Mouse (Mus musculus) heart, embryonic 14.5 days (tissue): Measurements from ENCODE around the gene Ptprn2. TPM values are rescaled to one million over a fixed set of nuclear protein-coding genes. Genes with fewer than 3 reads are reported as not detected.

Source experiments
- ATAC-seq: fragments of 200-750 bp; cut with Nextera tagmentation; 2 replicates; pipeline ENCODE4 v1.8.0; 2017; ENCODE audit warnings: low read depth, moderate TSS enrichment; ENCODE audit not compliant: insufficient number of reproducible peaks, insufficient read depth, low FRiP score
- H3K27ac ChIP-seq, 2 experiments: fragments of 200-500 bp in 1 of 2; fragments of 300-500 bp in 1 of 2; sonication (generic) in 1 of 2; replicated peaks in 1 of 2; 2 replicates each; pipeline ENCODE4 v1.5.1; 2012 to 2014; ENCODE audit warnings: low read depth in 2 of 2, low read length in 2 of 2, control low read depth in 1 of 2, mild to moderate bottlenecking in 1 of 2, mixed read lengths in 1 of 2; ENCODE audit not compliant: control insufficient read depth in 1 of 2, insufficient read depth in 1 of 2
- H3K27me3 ChIP-seq: fragments of 300-500 bp; sonication (generic); 2 replicates; pipeline ENCODE4 v1.6.1; 2014; ENCODE audit warnings: mild to moderate bottlenecking, low read length, control low read depth; ENCODE audit not compliant: control insufficient read depth, insufficient read depth
- H3K36me3 ChIP-seq: fragments of 300-500 bp; sonication (generic); 2 replicates; pipeline ENCODE4 v1.6.1; 2014; ENCODE audit warnings: mild to moderate bottlenecking, control low read depth, low read length, mixed read lengths; ENCODE audit not compliant: control insufficient read depth, insufficient read depth
- H3K4me1 ChIP-seq, 2 experiments: fragments of 200-500 bp in 1 of 2; fragments of 300-500 bp in 1 of 2; sonication (generic) in 1 of 2; 2 replicates each; pipeline ENCODE4 v1.6.1; 2012 to 2014; ENCODE audit warnings: low read length in 2 of 2, control low read depth in 1 of 2, mixed read lengths in 1 of 2; ENCODE audit not compliant: control insufficient read depth in 2 of 2, insufficient read depth in 2 of 2
- H3K4me2 ChIP-seq: fragments of 300-500 bp; sonication (generic); 2 replicates; pipeline ENCODE4 v1.6.1; 2014; ENCODE audit warnings: mild to moderate bottlenecking, low read length
- H3K4me3 ChIP-seq, 2 experiments: fragments of 200-500 bp in 1 of 2; fragments of 300-500 bp in 1 of 2; sonication (generic) in 1 of 2; 2 replicates each; pipeline ENCODE4 v1.5.1; 2012 to 2014; ENCODE audit warnings: low read length in 2 of 2, mild to moderate bottlenecking in 2 of 2, control low read depth in 1 of 2, low read depth in 1 of 2, moderate library complexity in 1 of 2; ENCODE audit not compliant: control insufficient read depth in 1 of 2, insufficient read depth in 1 of 2
- H3K9ac ChIP-seq: fragments of 300-500 bp; sonication (generic); 2 replicates; pipeline ENCODE4 v1.6.1; 2014; ENCODE audit warnings: mild to moderate bottlenecking, low read length
- H3K9me3 ChIP-seq: fragments of 300-500 bp; sonication (generic); 2 replicates; pipeline ENCODE4 v1.6.1; 2016; ENCODE audit warnings: low read length, control low read depth; ENCODE audit not compliant: control insufficient read depth
- WGBS: fragments of 180-500 bp; shearing (Covaris S2); extraction: QIAGEN DNeasy Blood & Tissue Kit; methylation state at CpG from one replicate; pipeline ENCODE4 v1.1.7; 2014; 5-methylcytosine and 5-hydroxymethylcytosine counted together
- polyA plus RNA-seq: library from polyadenylated mRNA; unstranded; fragments of >200 nt; fragmentation: Nextera tagmentation; extraction: Ambion mirVana; gene quantifications from 2 replicates; pipeline ENCODE4 v1.2.1, GENCODE M21; 2014

Gene Ptprn2
- polyA plus RNA-seq, 1 experiment from 2014 or later, result 0.20 TPM

DNA sequence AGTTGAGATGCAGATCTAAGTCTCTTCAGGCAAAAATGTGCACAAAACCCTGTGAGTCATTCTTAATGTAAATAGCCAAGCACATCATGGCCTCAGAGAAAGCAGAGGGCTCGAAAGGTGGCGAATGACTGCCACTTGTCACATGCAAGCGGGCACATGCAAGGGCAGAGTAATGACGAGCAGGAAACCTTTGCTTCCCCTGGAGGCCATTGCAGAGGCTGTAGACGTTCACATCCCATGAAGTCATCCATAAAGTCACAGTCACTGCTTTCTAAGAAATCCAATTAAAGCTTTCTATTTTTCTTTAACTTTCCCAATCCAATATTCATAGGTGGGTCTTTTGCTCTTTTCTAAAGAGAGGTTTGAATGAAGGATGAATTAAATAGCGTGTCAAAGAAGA lies 433.7 kb downstream of the Ptprn2 start:
- no peaks in the 10 kb centered on the region for H3K36me3 ChIP-seq
- H3K4me1 ChIP-seq, result no peaks in the 10 kb centered on the region
- ATAC-seq, result no peak
- 79% methylated on average over 6 of the region's 6 CpGs for WGBS
- H3K9ac ChIP-seq, result no peak overlapping the region
- no peaks in the 10 kb centered on the region for H3K27me3 ChIP-seq
- no peak overlapping the region for H3K27ac ChIP-seq
- H3K9me3 ChIP-seq, result no peaks in the 10 kb centered on the region
- H3K4me3 ChIP-seq, result no peak overlapping the region
- H3K4me2 ChIP-seq, result no peak overlapping the region

DNA sequence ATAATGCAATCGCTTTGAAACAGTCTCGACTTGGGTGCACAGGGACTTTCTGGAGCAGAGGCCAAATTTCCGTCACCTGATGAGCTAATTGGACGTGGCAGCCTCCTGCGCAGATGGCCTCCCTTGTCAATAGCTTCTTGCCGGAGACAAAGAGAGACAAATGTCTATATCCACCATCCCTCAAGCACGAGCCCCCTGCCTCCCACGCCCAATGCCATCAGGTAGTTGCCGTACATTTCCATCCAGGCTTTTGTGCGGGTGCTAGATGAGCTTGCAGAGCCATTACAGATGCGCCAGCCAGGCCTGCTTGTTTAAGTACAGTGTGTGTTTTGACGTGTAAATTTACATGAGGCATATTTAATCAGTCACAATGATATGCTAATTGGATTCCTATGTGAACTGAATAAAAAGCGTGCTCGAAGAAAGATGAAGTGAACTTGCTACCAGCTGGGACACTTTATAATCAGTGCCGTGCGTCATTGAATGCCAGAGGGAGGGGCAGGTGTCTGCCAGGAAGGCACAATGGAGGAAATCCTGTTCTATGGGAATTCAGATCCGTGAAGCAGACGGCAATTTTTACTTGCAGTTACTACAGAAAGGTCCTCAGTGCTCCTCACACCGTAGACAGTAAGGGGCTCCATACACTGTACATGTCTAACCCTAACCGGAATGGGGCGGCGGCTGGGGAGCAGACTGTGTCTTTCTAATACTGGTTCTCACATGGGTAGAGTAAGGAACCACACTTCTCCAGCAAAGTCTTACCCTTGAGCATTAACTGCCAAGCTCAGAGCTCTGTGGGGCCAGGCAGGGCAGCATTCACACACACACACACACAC lies 434.4 kb downstream of the Ptprn2 start:
- H3K27ac ChIP-seq, result no peak overlapping the region
- no peak overlapping the region for H3K9ac ChIP-seq
- no peak for ATAC-seq
- no peak overlapping the region for H3K4me3 ChIP-seq
- WGBS, result 78% methylated on average over 22 of the region's 22 CpGs
- no peaks in the 10 kb centered on the region for H3K4me1 ChIP-seq
- H3K4me2 ChIP-seq, result no peak overlapping the region
- no peaks in the 10 kb centered on the region for H3K36me3 ChIP-seq
- no peaks in the 10 kb centered on the region for H3K27me3 ChIP-seq
- H3K9me3 ChIP-seq, result no peaks in the 10 kb centered on the region

DNA sequence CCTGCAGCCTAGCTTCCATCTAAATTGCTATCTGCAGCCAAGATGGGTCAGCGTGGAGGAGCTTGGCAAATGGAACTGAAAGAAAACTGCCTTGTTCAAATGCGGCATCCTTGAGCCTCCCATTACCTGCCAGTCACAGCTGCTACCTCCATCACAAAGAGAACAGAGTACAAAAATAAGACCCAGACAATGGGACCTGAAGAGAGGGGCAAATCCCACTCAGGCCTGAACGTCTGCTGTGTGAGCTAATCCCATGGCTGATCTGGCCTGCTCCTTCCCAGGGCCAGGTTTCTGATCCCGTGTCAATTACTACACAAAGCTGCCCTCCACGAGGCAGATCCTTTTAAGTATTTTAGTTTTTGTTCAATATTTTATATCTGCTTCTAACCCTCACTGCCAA lies 441.6 kb downstream of the Ptprn2 start:
- 67% methylated on average over 5 of the region's 5 CpGs for WGBS
- Histone ChIP-seq H3K4me1 (no peaks in the 10 kb centered on the region), H3K9me3 (no peaks in the 10 kb centered on the region), H3K4me2 (no peak overlapping the region), H3K4me3 (no peak overlapping the region), H3K27ac (no peak overlapping the region), H3K36me3 (no peaks in the 10 kb centered on the region), H3K27me3 (no peaks in the 10 kb centered on the region), H3K9ac (no peak overlapping the region)
- no peak for ATAC-seq

DNA sequence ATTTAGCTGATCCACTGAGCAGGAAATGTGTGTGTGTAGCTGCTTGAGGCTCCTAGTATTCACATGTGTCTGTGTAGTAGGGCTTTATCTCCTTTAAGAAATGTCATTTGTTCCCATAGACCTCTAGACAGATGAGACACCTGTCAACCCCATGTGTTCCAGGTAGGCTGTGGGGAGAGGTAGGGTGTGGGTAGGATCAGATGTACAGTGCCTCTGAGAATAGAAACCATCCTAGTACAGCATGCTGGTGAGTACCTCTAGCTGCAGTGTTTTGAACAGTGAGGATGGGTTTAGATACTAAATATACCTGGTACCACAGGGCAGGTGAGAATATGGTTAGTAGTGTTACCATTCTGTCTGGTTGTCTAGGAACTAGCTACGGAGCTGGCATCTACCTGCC lies 442.0 kb downstream of the Ptprn2 start:
- Histone ChIP-seq H3K4me3 (no peak overlapping the region), H3K9me3 (no peaks in the 10 kb centered on the region), H3K4me1 (no peaks in the 10 kb centered on the region), H3K36me3 (no peaks in the 10 kb centered on the region), H3K9ac (no peak overlapping the region), H3K27ac (no peak overlapping the region), H3K27me3 (no peaks in the 10 kb centered on the region), H3K4me2 (no peak overlapping the region)
- ATAC-seq, result no peak
- WGBS, result 86% methylated on average over 1 of the region's 1 CpGs

DNA sequence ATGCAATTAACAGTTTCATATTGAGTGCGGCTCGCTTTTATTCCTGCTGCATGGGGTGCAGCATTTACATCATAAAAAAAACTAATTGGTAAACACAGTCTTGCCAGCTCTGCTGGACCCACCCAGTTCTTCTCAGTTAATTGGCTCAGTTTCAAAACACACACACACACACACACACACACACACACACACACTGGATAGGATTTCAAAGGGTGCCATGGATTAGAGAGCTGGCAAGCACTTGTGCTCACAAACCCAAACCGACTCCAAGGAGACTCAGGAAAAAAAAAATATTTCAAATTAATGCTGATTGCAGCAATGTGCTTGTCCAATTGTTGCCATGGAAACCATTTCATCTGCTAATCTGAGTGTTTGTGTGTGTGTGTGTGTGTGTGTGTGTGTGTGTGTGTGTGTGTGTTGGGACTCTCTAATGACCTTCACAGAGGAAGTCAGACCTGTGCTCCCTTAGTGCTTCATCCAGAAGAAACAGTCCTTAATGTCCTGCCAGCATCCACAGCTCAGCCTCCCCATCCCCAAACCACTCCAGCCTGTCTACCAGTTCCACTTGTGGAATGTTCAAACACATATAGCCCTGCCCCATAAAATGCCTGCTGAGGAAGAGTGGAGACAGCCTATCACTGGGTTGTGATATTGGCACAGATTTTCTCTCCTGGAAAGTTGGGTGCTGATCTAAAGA lies 452.8 kb downstream of the Ptprn2 start:
- H3K36me3 ChIP-seq, result no peaks in the 10 kb centered on the region
- no peaks in the 10 kb centered on the region for H3K9me3 ChIP-seq
- no peak overlapping the region for H3K27ac ChIP-seq
- no peak overlapping the region for H3K4me2 ChIP-seq
- no peak overlapping the region for H3K9ac ChIP-seq
- WGBS, result 55% methylated on average over 3 of the region's 3 CpGs
- no peak for ATAC-seq
- H3K4me3 ChIP-seq, result no peak overlapping the region
- H3K4me1 ChIP-seq, result no peaks in the 10 kb centered on the region
- H3K27me3 ChIP-seq, result no peaks in the 10 kb centered on the region

DNA sequence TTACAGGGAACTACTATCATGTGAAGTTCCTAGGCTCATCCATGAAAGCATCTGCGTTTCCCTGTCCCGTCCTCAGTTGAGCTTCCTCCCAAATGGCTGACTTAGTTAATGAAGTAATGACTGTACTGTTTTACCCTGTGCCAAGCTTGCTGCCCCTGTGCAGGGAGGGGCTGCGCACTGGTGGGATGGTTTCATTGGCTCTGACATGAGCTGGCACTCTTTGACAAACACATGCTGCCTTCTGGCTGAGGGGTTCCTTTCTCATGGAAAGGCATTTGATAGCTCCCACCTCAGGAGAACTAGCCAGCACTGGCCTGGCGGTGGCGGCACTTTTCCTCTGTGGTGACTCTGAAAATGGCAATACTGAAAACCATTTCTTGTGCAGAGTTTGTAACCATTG lies 458.4 kb downstream of the Ptprn2 start:
- H3K27me3 ChIP-seq, result no peaks in the 10 kb centered on the region
- H3K9me3 ChIP-seq, result no peaks in the 10 kb centered on the region
- no peaks in the 10 kb centered on the region for H3K4me1 ChIP-seq
- no peak overlapping the region for H3K4me2 ChIP-seq
- no peak overlapping the region for H3K4me3 ChIP-seq
- ATAC-seq, result no peak
- no peaks in the 10 kb centered on the region for H3K36me3 ChIP-seq
- 78% methylated on average over 5 of the region's 5 CpGs for whole genome bisulfite sequencing
- H3K9ac ChIP-seq, result no peak overlapping the region
- no peak overlapping the region for H3K27ac ChIP-seq

DNA sequence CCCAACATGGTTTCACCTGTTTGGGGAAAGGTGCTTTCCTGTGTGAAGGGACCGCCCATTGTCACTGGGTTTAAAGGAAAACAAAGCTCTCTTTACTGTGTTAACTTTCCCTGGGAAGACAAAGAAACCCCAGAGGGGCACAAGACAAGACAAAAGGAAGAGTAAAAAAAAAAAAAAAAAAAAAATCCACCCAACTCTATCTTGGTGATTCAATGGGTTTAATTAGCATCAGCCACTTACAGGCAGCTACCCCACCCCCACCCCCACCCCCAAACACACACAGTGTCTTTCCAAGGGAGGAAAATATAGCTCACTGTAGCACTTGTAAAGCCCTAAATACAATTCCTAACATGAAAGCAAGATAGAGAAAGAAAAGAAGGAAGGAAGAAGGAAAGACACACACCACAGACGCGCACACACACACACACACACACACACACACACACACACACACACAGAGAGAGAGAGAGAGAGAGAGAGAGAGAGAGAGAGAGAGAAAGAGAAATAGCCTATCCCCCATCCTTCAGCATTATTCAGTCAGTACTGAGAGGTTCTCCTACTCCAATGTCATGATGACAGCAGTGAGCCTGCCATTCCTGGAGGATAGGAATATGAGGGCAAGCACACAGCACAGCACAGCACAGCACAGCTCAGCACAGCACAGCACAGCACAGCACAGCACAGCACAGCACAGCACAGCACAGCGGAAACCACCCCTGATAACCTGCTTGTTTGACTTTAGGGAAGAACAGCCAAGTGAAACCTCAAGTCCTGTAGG lies 462.8 kb downstream of the Ptprn2 start:
- H3K27ac ChIP-seq, result no peak overlapping the region
- no peak overlapping the region for H3K4me2 ChIP-seq
- H3K36me3 ChIP-seq, result no peaks in the 10 kb centered on the region
- WGBS, result 67% methylated on average over 4 of the region's 4 CpGs
- no peak overlapping the region for H3K4me3 ChIP-seq
- H3K9me3 ChIP-seq, result no peaks in the 10 kb centered on the region
- ATAC-seq, result no peak
- H3K9ac ChIP-seq, result no peak overlapping the region
- H3K4me1 ChIP-seq, result no peaks in the 10 kb centered on the region
- H3K27me3 ChIP-seq, result no peaks in the 10 kb centered on the region
